Mouse (Mus musculus) kidney, adult 2 months (tissue): ENCODE measurements around the gene B230219D22Rik.

Experiments used
- CTCF ChIP-seq: fragments of 200-500 bp; conservative IDR thresholded peaks from 2 replicates; pipeline ENCODE4 v1.5.1; 2011; ENCODE audit warnings: low read depth, mild to moderate bottlenecking, control low read depth, low read length, moderate library complexity, mixed read lengths; ENCODE audit not compliant: insufficient read depth, insufficient read length
- POLR2A ChIP-seq: fragments of 200-500 bp; IDR thresholded peaks from one replicate; pipeline ENCODE4 v1.6.1; 2011; ENCODE audit warnings: low read depth, low read length, control low read depth

DNA sequence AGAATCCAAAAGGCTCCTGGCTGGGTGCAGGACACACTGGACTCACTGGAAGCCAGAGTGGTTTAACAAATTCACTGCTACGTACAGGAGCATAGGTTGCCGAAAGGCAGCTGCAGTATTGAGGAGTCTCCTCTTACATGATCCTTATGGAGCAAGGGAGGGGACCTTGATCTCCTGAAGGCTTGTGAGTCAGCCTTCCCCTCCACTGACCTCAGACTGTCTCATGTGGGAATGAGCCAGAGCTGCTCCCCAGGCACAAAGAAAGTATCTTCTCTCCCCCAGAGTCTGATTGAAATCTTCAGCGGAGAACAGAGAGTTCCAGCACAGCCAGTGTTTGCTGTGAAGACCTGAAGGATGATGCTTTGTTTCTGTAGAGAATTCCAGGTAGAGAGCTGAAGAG, 9.3 kb upstream of the B230219D22Rik start:
- TF ChIP-seq CTCF (no peak), POLR2A (no peak)
